Mouse (Mus musculus) adrenal gland, adult 8-10 months (tissue): Measurements from ENCODE around the gene Wipi2. TPM values are rescaled to one million over a fixed set of nuclear protein-coding genes. Genes with fewer than 3 reads are reported as not detected.

Experiments
- DNase-seq: peaks from one replicate; pipeline ENCODE4 v3.0.0; 2022
- total RNA-seq, 4 experiments: library from RNA; stranded (reverse); gene quantifications; 2 replicates each; pipeline ENCODE4 v1.2.4; 2022

The Wipi2 gene
- total RNA-seq, 4 experiments from 2014 or later: 92.3 to 120 (median 107) TPM

DNA sequence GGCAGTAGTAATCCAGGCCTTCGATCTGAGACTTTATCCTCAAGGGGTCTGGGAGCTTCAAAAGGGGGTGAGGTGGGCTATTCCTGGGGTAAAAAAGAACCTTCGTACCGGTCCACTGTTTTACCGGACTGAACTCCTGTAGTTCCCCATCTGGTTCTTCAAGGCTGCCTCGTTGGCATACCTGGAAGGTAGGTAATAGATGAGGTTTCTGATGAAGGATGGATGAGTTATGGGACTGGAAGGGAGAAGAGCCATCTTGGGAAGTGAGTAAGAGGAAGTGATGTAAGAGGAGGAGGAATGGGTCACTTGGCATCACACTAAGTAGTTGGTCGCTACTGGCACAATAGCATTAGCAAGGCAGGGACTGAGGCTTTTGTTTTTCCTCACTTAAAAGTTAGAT lies 2.7 kb downstream of the Wipi2 start:
- DNase-seq: no peak

DNA sequence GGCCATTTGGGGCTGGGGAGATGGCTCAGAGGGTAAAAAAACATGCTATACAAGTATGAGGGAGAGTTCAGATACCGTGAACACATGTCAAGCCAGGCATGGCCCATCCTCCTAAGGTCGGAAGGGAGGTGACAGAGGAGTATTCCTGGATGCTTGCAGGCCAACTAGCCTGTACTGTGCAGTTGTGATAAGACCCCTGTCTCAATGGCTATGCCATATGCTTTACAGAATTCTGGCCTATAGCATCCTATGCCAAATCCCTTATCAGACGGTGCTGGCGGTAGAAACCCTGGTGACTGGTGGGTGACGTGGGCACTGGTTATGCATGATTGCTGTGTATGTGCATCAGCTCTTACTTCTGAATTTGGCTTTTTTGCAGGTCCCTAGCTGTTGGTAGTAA lies 10.3 kb downstream of the Wipi2 start:
- DNase-seq: no peak

DNA sequence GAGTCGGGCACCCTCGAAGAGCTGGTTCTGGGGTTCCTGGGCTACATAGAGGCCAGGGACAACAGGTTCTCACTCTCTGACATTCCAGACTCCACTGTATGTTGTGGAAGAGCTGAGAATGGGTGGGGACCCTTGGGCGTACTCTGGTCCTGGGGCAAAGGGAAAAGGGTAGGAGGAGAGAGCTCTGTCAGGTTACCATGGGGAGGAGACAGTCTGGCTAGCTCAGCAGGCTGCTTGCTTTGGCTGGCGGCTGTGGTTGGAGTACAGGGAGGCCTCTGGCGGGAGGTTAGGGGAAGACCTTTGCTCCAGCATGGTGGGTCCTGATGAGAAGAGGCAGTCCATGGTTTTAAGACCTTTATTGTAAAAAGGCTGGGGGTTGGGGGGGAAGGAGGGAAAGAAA lies 12.6 kb downstream of the Wipi2 start:
- DNase-seq: no peak

DNA sequence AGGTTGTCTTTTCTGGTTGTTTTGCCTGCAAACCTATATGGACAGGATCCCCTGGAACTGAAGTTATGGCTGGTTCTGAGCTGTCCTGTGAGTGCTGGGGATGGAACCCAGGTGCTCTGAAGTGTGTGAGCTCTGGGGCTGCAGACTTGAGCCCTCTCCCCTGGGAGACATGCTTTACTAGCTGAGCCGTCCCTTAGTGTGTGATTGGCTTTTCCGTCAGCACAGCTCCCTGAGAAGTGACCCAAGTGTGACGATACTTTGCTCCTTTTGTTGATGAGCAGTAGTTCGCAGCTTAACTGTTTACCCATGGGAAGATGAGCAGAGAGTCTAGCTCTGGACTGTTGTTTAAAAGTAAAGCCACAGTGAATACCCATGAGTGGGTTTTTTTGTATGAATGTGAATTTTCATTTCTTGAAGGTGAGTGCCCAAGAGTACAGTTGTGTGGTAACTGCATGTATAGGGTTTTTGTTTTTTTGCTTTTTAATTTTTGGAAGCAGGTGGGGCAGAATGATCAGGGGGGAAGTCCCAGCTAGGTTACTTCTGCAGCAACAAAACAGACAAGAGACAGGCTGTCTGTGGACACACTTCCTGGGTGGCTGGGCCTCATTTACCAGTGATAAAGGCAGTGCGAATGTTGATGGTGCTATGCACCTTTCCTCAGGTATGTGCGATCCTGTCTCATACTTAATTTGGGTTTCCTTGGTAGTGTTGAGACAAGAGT lies 14.0 kb downstream of the Wipi2 start:
- DNase-seq: no peak

DNA sequence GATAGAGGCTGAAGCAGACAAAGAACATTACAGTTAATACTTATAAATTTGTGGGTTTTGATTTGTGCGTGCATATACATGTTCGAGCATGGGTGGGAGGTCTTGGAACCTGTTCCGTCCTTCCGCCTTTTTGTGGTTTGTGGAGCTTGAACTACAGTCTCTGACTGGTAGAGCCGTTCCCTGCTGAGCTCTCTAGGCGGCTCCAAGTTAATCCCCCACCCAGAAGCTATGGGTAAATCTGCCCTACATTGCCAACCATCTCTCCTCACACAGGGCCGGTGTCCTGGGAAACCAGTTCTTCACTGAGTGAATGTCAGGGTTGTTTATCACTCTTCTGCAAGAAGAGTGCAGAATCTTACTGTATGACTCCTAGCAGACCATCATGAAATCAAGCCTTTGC lies 20.7 kb downstream of the Wipi2 start:
- DNase-seq: no peak

DNA sequence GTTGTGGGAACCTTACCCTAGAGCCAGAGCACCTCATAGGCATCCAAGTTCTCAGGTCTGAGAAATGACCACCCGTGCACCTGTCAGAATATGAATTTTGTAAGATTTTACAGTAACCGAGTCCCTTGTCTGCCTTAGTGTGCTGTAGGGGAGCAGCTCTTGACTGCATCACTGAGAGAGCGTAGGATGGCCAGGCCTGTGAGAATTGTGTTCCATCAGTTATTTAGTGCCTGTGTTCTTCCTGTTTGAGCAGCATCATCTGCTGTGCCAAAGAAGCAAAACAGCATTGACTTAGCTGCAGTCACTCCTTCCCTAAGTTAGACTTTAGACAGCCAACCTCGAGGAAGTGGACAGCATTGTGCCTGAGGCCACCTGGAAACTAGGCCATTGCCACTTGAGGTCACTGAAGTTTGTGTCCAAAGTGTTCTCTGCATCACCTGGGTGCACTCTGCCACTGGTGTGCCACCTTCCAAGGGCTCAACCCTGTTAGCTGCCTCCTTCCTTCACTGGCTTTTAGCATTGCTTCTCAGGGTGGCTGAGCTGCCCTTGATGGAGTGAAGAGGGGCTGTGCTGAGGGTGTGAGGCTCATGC lies 22.1 kb downstream of the Wipi2 start:
- DNase-seq: no peak

DNA sequence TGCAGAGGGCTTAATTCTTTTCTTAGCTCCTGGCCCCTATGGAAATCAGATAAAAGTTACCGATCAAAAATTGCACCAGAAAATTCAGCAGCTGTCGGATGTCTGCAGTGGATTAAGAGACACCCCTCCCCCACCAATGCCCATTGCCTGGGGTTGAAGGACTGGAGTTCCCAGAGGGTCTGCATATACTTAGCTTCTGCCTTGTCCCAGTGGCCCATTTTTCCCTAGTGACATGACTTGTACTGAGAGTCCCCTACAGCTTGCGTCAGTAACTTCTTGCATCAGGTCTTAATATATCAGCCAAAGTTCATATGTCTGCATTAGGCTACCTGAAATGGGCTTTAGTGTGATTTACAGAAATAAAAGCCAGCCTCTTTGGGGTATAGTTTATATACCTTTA lies 22.9 kb downstream of the Wipi2 start:
- no peak for DNase-seq

DNA sequence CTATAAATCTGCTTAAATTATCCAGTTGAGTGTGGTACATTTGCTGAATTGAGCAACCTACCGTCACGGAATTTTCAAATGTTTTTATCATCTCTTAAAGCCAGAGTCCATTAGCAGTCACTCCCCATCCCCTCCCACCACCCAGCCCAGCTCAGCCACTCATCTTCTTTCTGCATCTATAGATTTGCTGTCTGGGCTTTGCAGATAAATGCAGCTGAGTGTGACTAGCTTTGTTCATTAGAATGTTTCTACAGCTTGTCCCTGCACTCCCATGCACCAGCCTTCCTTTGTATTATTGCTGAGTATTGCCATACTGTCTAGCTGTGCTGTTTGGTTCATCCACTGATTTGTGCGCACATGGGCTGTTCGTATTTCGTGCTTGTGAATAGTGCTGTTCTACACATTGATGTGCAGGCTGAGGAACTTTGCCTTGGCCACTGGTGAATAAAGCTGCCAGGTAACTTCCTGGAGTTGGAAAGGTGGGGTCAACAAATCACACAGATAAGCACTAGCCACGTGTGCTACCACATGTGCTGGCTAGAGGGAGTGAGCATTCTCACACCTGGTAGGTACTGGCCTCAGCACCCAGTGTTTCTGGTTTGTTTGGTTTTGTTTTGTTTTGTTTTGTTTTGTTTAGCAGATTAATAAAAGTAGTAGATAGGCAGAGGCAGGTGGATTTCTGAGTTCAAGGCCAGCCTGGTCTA lies 23.4 kb downstream of the Wipi2 start:
- no peak for DNase-seq

DNA sequence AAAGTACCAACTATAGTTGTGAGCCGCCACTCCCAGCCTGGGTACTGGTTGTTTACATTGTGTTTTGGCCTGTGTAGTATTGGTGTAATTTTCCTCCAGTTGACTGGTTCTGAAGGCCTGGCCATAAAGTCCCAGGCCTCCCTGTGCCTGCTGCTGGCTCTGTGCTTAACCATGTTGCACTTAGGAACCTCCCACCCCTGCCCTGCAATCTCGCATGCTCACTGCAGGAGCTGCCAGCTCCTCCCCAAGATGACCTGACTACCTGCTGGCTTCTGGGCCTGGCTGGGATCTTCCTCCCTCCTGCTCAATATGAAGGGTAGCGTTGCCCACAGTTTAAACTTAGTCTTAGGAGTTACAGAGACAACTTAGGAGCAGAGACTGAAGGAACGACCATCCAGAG lies 24.8 kb downstream of the Wipi2 start:
- DNase-seq: no peak

DNA sequence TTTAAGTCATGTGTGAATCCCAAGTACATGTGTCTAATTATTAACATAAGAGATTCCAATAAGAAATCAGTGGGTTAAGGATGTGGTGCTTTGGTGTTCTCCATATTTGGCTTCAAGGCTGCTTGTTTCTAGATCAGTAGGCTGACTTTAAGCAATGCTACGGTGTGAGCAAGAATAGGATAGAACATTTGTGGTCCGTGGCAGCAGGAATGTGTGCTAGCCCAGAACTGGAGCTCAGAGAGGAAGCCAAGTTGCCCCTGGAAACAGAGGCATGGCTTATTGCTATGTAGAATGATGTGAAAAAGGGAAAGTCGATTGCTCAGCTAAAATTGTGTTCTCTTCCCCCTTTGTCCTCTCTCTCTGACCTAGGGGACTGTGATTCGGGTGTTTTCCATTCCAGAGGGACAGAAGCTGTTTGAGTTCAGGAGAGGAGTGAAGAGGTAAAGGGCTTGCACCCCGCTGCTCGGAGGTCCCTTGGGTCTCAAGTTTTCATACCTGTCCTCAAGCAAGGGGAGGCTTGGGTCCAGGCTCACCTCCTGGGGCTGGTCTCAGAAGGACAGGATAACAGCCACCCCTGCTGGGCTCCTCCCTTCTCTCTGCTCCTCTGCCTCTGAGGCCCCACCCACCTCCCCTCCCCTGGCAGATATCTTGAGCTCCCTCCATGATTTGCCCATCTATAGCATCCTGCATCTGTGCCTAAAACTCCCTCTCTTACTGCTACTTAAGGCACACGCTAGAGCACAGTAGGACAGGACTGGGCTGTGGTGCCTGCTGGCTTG lies 33.3 kb downstream of the Wipi2 start:
- no peak for DNase-seq

DNA sequence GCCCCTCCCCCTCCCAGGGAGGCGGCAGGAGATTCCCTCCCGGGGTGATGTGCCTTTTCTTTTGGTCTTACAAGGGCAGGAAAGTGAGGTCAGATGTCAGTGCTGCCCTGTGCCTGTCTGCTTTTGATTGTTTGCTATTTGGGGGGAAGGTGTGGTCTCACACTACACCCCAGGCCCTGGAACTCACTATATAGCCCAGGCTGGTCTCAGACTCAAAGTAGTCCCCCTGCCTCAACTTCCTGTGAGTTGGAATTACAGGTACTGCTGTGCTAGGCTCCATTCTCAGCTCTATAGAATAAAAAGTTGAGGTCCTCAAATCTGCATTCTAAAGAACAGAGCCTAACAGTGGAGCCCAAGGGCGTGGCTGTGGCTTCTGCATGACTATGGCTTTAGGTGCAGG lies 40.4 kb downstream of the Wipi2 start:
- no peak for DNase-seq

DNA sequence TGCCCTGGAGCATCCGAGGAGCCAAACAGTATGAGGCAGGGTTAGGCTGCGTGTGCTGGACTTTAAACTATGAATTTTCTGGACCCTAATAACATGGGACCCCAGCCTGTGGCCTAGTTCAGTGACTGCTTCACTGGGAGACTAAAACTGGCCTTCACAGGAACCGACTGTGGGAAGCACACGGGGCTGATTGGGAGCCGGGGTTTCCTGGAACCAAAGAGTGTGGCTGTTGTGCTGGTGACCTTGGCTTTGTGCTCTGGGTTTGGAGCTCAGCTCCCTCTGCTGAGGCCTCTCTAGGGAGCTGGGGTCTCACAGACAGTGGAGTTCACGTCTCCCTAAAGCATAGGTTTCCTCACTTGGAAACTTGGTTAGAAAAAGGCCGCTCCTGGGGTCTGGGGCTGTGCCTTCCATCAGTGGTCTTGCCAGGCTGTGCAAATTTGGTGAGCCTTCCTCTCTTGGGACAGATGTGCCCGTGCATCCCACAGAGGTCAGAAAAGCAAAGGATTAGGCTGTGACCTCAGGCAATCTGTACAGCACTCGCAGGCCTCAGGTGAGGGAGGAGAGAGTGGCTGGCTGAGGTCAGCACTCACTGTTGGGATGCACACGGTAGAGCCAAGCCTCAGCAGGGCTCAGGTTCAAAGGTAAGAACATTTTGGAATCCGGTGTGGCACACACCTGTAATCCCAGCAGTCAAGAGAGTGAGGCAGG lies 41.2 kb downstream of the Wipi2 start:
- no peak for DNase-seq

DNA sequence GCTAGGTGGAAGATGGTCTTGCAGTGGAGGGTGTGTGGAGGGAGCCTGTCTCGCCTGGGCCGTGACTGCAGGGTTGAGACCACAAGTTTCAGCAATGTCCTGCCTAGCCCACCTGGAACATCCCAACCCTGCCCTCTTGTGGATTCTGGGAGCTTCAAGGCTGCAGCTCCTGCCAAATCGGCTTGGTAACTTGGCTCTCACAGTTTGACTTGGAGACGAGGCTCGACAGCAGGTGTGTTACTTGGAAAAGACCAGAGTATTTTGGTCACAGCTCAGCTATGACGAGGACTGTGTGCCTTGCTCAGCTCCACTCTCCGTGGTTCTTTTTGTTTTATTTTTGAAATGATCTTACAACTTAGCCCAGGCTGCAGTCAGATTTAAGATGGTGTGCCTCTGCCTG lies 42.2 kb downstream of the Wipi2 start:
- no peak for DNase-seq

DNA sequence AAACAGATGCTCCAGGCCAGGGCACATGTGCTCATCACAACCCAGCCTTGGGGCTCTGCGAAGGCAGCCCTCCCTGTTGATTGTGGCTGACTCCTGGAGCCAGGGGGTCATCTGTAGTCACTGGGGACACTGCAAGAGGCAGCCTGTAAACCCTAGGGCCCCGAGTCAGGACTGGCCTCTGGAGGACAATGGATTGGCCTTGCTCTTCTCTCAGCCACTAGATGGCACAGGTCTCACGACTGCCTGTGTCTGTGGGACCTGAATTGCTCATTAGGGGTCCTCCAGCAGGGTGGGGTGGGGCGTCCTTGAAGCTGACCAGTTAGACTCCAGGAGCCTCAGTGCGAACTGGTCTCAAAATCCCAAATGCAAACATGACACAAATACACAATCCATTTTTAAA lies 45.6 kb downstream of the Wipi2 start:
- DNase-seq: no peak

DNA sequence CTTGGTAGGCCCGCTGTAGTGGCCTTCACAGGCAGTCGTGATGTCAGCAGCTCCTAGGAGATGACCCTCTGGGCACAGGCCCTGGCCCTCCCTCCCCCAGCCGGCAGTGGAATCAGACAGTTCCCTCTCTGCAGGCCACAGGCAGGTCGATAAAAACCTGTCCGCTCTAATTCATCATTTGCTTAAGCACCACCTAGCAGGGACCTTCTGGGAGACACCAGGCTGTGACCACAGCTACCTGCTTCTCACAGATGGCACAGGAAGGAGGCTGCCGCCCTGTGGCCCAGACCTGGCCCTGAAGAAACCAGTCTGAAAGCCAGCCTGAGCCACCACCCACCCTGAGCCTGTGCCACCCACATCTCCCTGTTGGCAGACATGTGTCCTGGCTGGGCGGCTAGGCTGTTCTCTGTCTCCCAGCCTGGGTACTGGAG lies 50.7 kb downstream of the Wipi2 start:
- peak; percentile 83 for DNase-seq

DNA sequence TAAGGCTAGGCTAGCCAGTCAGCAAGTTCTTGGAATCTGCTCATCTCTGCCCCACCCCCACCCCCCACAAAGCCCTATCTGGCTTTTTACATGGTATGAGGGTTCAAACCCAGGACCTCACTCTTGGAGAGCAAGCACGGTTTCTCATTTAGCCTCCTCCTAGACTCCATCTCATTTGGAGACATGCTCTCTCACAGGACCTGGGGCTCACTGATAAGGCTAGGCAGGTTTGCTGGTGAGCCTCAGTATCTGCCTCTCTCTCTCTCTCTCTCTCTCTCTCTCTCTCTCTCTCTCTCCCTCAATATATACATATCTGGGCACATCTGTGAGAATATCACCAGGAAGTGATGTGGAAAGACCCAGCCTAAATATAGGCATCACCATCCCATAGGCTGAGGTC lies 51.6 kb downstream of the Wipi2 start:
- DNase-seq: no peak

DNA sequence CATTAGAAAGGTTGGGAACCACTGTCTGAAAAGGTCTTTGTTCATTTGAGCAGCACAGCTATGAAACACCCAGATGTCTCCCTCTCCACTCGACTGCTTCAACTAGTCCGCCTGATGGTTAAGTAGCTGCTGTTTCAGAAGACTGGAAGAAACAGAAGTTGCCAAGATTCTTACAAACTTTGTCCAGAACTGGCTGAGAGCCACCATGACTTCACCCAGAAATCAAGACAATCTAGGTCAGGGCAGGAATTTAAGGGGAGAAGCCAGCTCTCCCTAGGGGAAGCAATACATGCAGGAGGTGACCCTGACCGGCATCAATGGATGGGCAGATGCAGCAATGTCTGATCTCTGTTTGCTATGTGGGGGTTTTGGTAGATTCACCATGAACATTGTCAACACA lies 54.4 kb downstream of the Wipi2 start:
- DNase-seq: peak; percentile 69

DNA sequence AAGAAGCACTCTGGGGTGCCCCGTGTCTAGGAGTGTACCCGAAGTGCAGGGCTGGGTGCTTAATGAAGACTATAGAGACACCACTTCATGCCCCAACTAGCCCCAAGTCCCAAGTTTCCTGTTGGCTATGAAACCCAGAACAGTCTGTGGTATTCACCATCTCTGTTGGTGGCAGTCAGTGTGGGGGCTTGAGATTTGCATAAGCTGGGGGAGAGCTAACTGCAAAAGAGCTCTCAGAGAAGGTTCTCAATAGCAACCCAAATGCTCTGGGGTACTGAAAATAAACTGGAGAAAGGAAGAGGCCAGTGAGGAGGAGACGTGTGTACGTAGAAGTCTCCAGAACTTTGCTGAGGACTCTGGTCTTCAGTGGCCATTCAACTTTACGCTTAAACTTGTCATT lies 55.0 kb downstream of the Wipi2 start:
- DNase-seq: no peak

DNA sequence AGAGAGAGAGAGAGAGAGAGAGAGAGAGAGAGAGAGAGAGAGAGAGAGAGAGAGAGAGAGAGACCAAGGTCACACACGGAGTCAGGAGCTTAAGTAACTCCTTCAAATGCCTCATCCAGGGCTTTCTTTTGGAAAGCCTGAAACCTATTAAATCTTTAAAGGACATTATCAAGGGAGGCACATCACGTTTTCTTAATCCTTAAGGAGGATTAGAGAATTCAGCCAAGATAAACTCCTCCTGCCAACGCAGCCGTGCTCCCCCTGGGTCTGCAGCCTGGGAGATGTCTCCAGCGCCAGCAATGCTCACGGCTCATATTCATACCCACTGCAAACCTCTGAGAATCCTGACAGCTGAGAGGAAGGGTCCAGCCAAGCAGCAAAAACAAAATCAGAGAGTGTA lies 61.4 kb downstream of the Wipi2 start:
- DNase-seq: no peak

DNA sequence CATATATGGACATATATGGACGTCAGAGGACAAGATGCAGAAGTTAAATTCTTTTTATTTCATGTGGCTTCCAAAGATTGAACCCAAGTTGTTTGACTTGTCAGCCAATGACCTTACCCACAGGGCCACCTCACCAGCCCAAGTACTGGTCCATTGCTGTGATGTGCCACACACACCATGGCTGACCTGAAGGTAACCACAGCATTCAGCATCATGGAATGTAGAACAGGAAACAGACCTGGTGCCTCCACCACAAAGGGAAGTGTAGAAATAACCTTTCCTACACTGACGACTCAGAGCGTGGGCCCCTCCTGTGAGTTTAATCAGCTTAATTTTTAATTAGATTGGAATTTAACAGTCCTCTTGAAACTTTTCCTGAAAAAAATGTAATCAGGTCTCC lies 62.8 kb downstream of the Wipi2 start:
- no peak for DNase-seq

DNA sequence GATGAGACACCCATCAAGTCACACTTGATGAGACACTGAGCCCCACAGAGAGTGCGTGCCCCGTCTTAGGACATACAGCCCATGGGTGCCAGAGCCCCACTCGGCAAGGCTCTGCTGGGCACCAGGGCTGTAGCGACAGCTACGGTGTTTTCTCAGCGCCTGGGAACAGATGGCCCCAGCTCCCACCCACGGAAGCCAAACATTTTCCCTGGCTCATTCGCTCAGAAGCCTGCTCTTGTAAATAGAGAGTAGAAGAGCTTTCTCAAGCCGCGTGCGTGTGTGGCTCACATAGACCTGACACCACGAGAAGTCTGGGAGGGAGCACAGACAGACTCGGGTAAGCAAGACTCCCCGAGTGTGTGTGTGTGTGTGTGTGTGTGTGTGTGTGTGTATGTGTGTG lies 64.8 kb downstream of the Wipi2 start, which contains the start of gene Slc29a4:
Gene Slc29a4 (plus strand): TSS at position 265 of the 400 bp plus-strand sequence.
- no peak for DNase-seq

DNA sequence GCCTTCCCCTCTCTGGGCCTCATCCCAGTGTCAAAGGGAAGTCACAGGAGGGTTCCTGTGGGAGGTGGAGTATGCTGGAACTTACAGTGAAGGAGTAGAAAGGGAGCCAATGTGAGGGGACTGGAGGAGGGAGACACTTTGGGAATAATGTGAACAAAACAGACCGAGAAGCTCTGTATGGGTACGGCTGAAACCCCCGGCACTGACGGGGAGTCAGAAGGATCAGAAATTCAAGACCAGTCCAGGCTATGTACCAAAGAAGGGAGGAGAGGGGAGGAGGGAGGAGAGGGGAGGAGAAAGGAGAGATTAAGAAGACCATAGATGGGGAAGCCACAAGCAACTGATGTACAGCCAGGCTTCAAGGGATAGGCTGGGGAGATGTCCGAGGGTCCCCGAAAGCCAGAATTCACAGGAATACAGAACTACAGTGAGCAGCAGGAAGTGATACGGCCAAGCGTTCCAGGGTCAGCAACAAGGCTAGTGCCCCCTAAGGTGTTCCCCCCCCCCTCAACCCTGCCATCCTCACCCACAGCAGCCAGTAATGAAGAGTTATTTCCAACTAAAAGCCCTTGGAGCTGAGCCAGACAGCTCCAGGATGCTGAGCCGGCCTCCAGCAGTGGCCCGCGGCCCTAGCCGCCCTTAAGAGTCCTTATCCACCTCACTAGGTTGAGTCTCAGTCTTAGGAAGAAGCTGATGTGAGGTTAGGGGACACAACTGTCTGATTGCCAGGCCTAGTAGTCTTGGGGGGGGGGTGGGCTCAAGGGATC lies 65.7 kb downstream of the Wipi2 start:
- no peak for DNase-seq
